Mouse (Mus musculus) intestine, embryonic 16.5 days (tissue): ENCODE data around the gene Rab3d. TPM values are rescaled to one million over a fixed set of nuclear protein-coding genes. Genes with fewer than 3 reads are reported as not detected.
A peak's percentile ranks its signal among the peaks of the same experiment; 100 is the strongest.

Experiments
- ATAC-seq: fragments of 200-750 bp; cut with Nextera tagmentation; 2 replicates; pipeline ENCODE4 v1.8.0; 2017; ENCODE audit warnings: moderate TSS enrichment, moderate library complexity
- H3K27ac ChIP-seq: fragments of 300-500 bp; sonication (generic); 2 replicates; pipeline ENCODE4 v1.5.1; 2014; ENCODE audit warnings: mild to moderate bottlenecking, low read length
- H3K27me3 ChIP-seq: fragments of 300-500 bp; sonication (generic); replicated peaks from 2 replicates; pipeline ENCODE4 v1.6.1; 2014; ENCODE audit warnings: low read length, control low read depth, mixed read lengths; ENCODE audit not compliant: control insufficient read depth, insufficient read depth
- H3K36me3 ChIP-seq: fragments of 300-500 bp; sonication (generic); 2 replicates; pipeline ENCODE4 v1.6.1; 2014; ENCODE audit warnings: low read length, control low read depth; ENCODE audit not compliant: control insufficient read depth, insufficient read depth
- H3K4me1 ChIP-seq: fragments of 300-500 bp; sonication (generic); 2 replicates; pipeline ENCODE4 v1.6.1; 2014; ENCODE audit warnings: low read length, control low read depth, mixed read lengths; ENCODE audit not compliant: control insufficient read depth, insufficient read depth
- H3K4me2 ChIP-seq: fragments of 300-500 bp; sonication (generic); 2 replicates; pipeline ENCODE4 v1.6.1; 2014; ENCODE audit warnings: low read depth, low read length, control low read depth
- H3K4me3 ChIP-seq: fragments of 300-500 bp; sonication (generic); 2 replicates; pipeline ENCODE4 v1.5.1; 2014; ENCODE audit warnings: mild to moderate bottlenecking, low read length
- H3K9ac ChIP-seq: fragments of 300-500 bp; sonication (generic); 2 replicates; pipeline ENCODE4 v1.6.1; 2014; ENCODE audit warnings: low read depth, low read length
- H3K9me3 ChIP-seq: fragments of 300-500 bp; sonication (generic); 2 replicates; pipeline ENCODE4 v1.6.1; 2016; ENCODE audit warnings: low read length, control low read depth; ENCODE audit not compliant: control insufficient read depth
- WGBS: fragments of 180-500 bp; shearing (Covaris S2); extraction: QIAGEN DNeasy Blood & Tissue Kit; methylation state at CpG from one replicate; pipeline ENCODE4 v1.1.7; 2014; 5-methylcytosine and 5-hydroxymethylcytosine counted together
- polyA plus RNA-seq: library from polyadenylated mRNA; unstranded; fragments of >200 nt; fragmentation: Nextera tagmentation; extraction: Ambion mirVana; gene quantifications from 2 replicates; pipeline ENCODE4 v1.2.1, GENCODE M21; 2015

Rab3d gene
- polyA plus RNA-seq, 1 experiment from 2014 or later = 47.5 TPM

DNA sequence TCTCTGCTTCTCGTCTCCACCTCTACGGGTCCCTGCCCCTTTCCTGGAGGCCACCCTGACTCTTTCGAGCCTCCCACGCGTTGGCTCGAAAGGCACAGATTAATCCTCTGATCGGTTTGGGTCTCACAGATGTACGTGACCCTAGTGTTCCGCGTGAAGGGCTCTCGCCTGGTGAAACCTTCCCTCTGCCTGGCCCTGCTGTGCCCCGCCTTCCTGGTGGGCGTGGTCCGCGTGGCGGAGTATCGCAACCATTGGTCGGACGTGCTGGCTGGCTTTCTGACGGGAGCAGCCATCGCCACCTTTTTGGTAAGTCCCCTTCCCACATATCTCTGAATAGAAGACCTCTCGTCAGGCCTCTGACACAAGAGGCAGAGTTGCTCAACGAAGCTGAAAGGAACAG, 26.3 kb upstream of the Rab3d start:
- Histone ChIP-seq H3K9me3 (no peaks in the 10 kb centered on the region), H3K36me3 (no peaks in the 10 kb centered on the region), H3K4me3 (no peak overlapping the region), H3K9ac (no peak overlapping the region), H3K27me3 (peaks cover 4% of the 10 kb centered on the region; the same call in 1 of the 2 replicates), H3K27ac (no peak overlapping the region), H3K4me2 (no peak overlapping the region), H3K4me1 (no peaks in the 10 kb centered on the region)
- WGBS = 17% methylated on average over 23 of the region's 23 CpGs
- ATAC-seq = no peak

DNA sequence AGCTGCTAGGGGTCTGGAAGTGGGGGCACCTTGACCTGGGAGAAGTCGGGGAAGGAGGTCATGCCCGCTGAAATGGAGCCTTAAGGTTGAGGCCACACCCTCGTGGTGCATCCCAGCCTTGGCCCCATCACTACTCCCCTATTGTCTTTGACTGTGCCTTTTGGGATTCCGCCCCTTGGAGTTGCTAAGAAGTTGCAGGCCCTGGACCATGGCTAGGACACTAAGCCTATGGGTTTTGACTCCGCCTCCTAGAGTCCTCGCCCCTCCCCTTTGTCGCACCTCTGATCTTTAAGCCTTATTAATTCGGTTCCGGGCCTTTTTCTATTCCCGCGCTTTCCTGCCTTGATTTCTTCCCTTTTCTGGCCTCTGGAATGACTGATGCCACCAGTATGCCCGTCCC, 25.6 kb upstream of the Rab3d start:
- no peaks in the 10 kb centered on the region for H3K36me3 ChIP-seq
- WGBS = 48% methylated on average over 12 of the region's 12 CpGs
- no peak for ATAC-seq
- peaks cover 4% of the 10 kb centered on the region; the same call in 1 of the 2 replicates for H3K27me3 ChIP-seq
- H3K4me1 ChIP-seq = no peaks in the 10 kb centered on the region
- no peak overlapping the region for H3K4me2 ChIP-seq
- no peak overlapping the region for H3K4me3 ChIP-seq
- H3K27ac ChIP-seq = no peak overlapping the region
- H3K9ac ChIP-seq = no peak overlapping the region
- H3K9me3 ChIP-seq = no peaks in the 10 kb centered on the region

DNA sequence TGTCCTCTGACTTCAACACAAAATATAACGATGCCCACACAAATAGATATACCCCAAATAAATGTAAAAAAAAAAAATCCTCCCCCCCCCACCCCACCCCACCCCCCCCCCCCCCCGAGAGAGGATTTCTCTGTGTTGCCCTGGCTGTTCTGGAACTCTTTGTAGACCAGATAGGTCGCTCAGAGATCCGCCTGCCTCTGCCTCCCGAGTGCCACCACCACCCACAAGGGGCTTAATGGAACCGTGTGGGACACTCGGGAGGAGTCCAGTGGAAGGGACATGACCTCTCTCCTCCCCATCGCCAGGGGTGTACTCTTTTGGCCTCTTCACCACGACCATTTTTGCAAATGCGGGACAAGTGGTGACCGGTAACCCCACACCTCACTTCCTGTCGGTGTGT, 25.1 kb upstream of the Rab3d start:
- Histone ChIP-seq H3K9ac (no peak overlapping the region), H3K4me1 (no peaks in the 10 kb centered on the region), H3K36me3 (no peaks in the 10 kb centered on the region), H3K4me3 (no peak overlapping the region), H3K27ac (no peak overlapping the region), H3K27me3 (peaks cover 4% of the 10 kb centered on the region; the same call in 1 of the 2 replicates), H3K9me3 (no peaks in the 10 kb centered on the region), H3K4me2 (no peak overlapping the region)
- no peak for ATAC-seq
- 68% methylated on average over 12 of the region's 12 CpGs for WGBS

- H3K27ac ChIP-seq = no peak overlapping the region
- no peaks in the 10 kb centered on the region for H3K36me3 ChIP-seq
- H3K27me3 ChIP-seq = no peaks in the 10 kb centered on the region
- peaks cover 5% of the 10 kb centered on the region; the same call in 1 of the 2 replicates for H3K4me1 ChIP-seq
- no peaks in the 10 kb centered on the region for H3K9me3 ChIP-seq
- H3K4me3 ChIP-seq = no peak overlapping the region
- no peak overlapping the region for H3K9ac ChIP-seq
- WGBS = 79% methylated on average over 4 of the region's 4 CpGs
- H3K4me2 ChIP-seq = no peak overlapping the region
- no peak for ATAC-seq
Measured at GRCm38 (mm10) chr9:21938234-21938855, 20.4 kb upstream of the Rab3d start.

DNA sequence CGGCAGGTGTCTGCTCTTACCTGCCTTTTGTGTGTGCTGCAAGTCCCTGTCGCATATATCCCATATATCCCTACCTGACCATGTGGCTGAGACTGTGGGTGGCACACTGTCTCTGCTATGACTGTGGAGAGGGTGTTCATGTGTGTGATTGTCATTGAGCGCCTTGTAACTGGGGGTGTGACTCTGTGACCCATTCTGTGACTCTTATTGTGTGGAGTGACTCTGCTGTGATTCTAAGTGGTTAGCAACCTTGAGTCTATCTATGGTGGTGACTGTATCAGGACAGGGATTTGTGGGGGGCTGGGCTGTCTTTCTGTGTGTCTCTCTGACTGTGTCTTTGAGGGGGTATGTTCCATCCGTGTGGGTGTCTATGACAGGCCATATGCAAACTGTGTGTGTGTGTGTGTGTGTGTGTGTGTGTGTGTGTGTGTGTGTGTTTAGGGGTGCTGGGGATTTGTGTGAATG, 19.8 kb upstream of the Rab3d start:
- Histone ChIP-seq H3K9me3 (no peaks in the 10 kb centered on the region), H3K9ac (no peak overlapping the region), H3K4me3 (peak overlapping the region; percentile 53; the same call in 1 of the 2 replicates), H3K27ac (no peak overlapping the region), H3K27me3 (no peaks in the 10 kb centered on the region), H3K36me3 (no peaks in the 10 kb centered on the region), H3K4me2 (no peak overlapping the region), H3K4me1 (peaks cover 5% of the 10 kb centered on the region; the same call in 1 of the 2 replicates)
- no peak for ATAC-seq
- 80% methylated on average over 4 of the region's 4 CpGs for WGBS

DNA sequence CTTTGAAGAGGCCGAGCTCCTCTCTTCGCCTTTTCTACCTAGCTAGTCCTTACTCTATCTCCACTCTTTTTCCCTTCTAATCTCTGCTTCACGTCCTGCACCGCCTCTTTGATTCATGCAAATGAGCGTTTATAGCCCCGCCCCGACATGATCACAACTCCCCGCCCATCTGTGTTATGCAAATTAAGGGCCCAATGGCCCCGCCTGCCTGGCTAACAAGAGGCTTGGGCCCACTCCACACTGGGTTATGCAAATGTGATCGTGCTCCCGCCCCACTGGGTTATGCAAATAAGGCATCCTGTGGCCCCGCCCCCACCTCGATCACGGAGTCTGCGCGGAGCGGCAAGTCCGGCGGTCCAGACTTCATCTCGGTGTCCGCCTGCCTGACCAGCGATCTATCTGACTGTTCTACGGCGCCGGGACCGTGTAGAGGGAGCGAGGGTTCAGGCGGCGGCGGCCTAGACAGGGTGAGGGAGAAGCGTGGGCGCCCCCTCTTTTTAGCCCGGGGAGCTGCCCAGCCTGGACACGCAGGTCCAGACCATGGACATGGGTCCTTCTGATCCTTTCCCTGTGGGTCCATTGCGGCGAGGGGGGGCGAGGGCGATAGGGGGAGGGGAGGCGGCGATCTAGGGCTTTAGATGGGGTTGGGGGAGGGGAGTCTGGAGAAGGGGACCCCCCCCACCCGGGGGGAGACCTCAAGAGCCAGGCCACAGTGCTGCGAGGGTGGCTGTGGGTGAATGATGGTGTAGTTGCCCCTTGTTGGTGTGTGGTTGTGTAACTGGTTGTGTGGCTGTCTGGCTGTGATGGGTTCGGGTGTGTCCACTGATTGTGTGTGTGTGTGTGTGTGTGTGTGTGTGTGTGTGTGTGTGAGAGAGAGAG, 18.9 kb upstream of the Rab3d start, which contains the start of gene Plppr2:
TSS of gene Plppr2 (plus strand) at position 342 of the 879 bp plus-strand sequence.
- Histone ChIP-seq H3K4me2 (peak within 1 kb of the TSS; percentile 74), H3K4me1 (peaks cover 5% of the 10 kb centered on the region; the same call in 1 of the 2 replicates), H3K9me3 (no peaks in the 10 kb centered on the region), H3K4me3 (peak within 1 kb of the TSS; percentile 53), H3K9ac (peak within 1 kb of the TSS; percentile 63), H3K36me3 (no peaks in the 10 kb centered on the region), H3K27me3 (no peaks in the 10 kb centered on the region), H3K27ac (0 out of 2 replicates have a peak within 1 kb of the TSS, but pooled peaks have one; percentile 29)
- peak; percentile 99 for ATAC-seq
- WGBS = 1% methylated on average over 42 of the region's 43 CpGs

- no peak overlapping the region for H3K4me3 ChIP-seq
- no peaks in the 10 kb centered on the region for H3K36me3 ChIP-seq
- H3K9me3 ChIP-seq = no peaks in the 10 kb centered on the region
- ATAC-seq = no peak
- WGBS = 86% methylated on average over 7 of the region's 7 CpGs
- H3K4me1 ChIP-seq = peaks cover 5% of the 10 kb centered on the region; the same call in 1 of the 2 replicates
- H3K27ac ChIP-seq = no peak overlapping the region
- H3K4me2 ChIP-seq = no peak overlapping the region
- H3K9ac ChIP-seq = no peak overlapping the region
- H3K27me3 ChIP-seq = no peaks in the 10 kb centered on the region
Measured at GRCm38 (mm10) chr9:21935466-21936131, 17.6 kb upstream of the Rab3d start.

- no peaks in the 10 kb centered on the region for H3K9me3 ChIP-seq
- ATAC-seq = no peak
- WGBS = 93% methylated on average over 12 of the region's 12 CpGs
- no peaks in the 10 kb centered on the region for H3K27me3 ChIP-seq
- H3K36me3 ChIP-seq = no peaks in the 10 kb centered on the region
- no peak overlapping the region for H3K4me3 ChIP-seq
- no peak overlapping the region for H3K9ac ChIP-seq
- no peak overlapping the region for H3K27ac ChIP-seq
- no peak overlapping the region for H3K4me2 ChIP-seq
- H3K4me1 ChIP-seq = peaks cover 5% of the 10 kb centered on the region; the same call in 1 of the 2 replicates
Measured at GRCm38 (mm10) chr9:21934021-21934420, 16.0 kb upstream of the Rab3d start.
